Mouse (Mus musculus) hindbrain, postnatal 0 days (tissue): ENCODE data around the gene Ltbp1. TPM values are rescaled to one million over a fixed set of nuclear protein-coding genes. Genes with fewer than 3 reads are reported as not detected.
A peak's percentile ranks its signal among the peaks of the same experiment; 100 is the strongest.
"Not testable (repeated sequence)": the region's sequence is repeated elsewhere in the genome, so short reads cannot be mapped to it uniquely, and the experiment has no call there.

Experiments
- ATAC-seq: fragments of 200-750 bp; cut with Nextera tagmentation; 2 replicates; pipeline ENCODE4 v1.8.0; 2017; ENCODE audit warnings: mild to moderate bottlenecking, moderate TSS enrichment, moderate library complexity
- DNase-seq: peaks from one replicate; pipeline ENCODE4 v3.0.0-alpha.2; 2015; ENCODE audit warnings: low spot score
- H3K27ac ChIP-seq: fragments of 300-500 bp; sonication (generic); 2 replicates; pipeline ENCODE4 v1.5.1; 2014; ENCODE audit warnings: mild to moderate bottlenecking
- H3K27me3 ChIP-seq: fragments of 300-500 bp; sonication (generic); 2 replicates; pipeline ENCODE4 v1.6.1; 2014; ENCODE audit warnings: low read length, mixed read lengths; ENCODE audit not compliant: insufficient read depth
- H3K36me3 ChIP-seq: fragments of 300-500 bp; sonication (generic); 2 replicates; pipeline ENCODE4 v1.6.1; 2014; ENCODE audit warnings: low read length, mixed read lengths; ENCODE audit not compliant: insufficient read depth
- H3K4me1 ChIP-seq: fragments of 300-500 bp; sonication (generic); 2 replicates; pipeline ENCODE4 v1.6.1; 2014; ENCODE audit warnings: antibody characterized with exemption, low read length, mixed read lengths; ENCODE audit not compliant: insufficient read depth
- H3K4me2 ChIP-seq: fragments of 300-500 bp; sonication (generic); 2 replicates; pipeline ENCODE4 v1.6.1; 2014; ENCODE audit warnings: low read depth, mild to moderate bottlenecking, low read length, moderate library complexity, mixed read lengths
- H3K4me3 ChIP-seq: fragments of 300-500 bp; sonication (generic); 2 replicates; pipeline ENCODE4 v1.5.1; 2014; ENCODE audit warnings: low read length
- H3K9ac ChIP-seq: fragments of 300-500 bp; sonication (generic); replicated peaks from 2 replicates; pipeline ENCODE4 v1.6.1; 2014; ENCODE audit warnings: mild to moderate bottlenecking, low read length, moderate library complexity, mixed read lengths
- H3K9me3 ChIP-seq: fragments of 300-500 bp; sonication (generic); 2 replicates; pipeline ENCODE4 v1.6.1; 2016; ENCODE audit warnings: low read length, mixed read lengths
- CTCF ChIP-seq: IDR thresholded peaks from 2 replicates; pipeline ENCODE4 v1.5.1; 2016; ENCODE audit warnings: antibody characterized with exemption, control low read depth, low read depth
- WGBS: fragments of 180-500 bp; shearing (Covaris S2); extraction: QIAGEN DNeasy Blood & Tissue Kit; methylation state at CpG from one replicate; pipeline ENCODE4 v1.1.7; 2014; 5-methylcytosine and 5-hydroxymethylcytosine counted together
- polyA plus RNA-seq: library from polyadenylated mRNA; unstranded; fragments of >200 nt; fragmentation: Nextera tagmentation; extraction: Ambion mirVana; gene quantifications from 2 replicates; pipeline ENCODE4 v1.2.1, GENCODE M21; 2015
- total RNA-seq: library from RNA; depleted of rRNA; stranded (reverse); fragments of >200 nt; gene quantifications from 2 replicates; pipeline ENCODE4 v1.2.3, GENCODE M21; 2014

Gene Ltbp1
- total and polyA plus RNA-seq, 2 experiments from 2014 or later: 1.7 to 5.0 TPM

DNA sequence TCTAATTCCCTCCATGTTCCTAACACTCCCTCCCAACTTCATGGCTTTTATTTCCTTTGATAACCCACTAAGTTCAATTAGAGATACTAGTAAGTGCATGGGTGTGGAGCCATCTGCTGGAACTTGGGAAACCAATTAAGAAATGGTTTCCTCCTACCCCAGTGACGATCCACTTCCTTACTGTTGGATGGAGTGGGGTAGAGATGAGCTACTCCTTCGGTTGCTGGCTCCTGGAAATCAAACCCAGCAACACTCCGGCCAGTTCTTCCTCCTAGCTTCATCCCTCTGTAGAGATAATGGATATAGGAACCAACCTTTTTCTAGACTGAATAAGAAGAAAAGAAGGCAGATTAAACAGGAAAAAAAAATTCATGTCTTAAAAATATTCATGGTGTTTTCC lies 113.5 kb downstream of the Ltbp1 start:
- Histone ChIP-seq H3K9me3 (no peaks in the 10 kb centered on the region), H3K4me2 (no peak overlapping the region), H3K27ac (no peak overlapping the region), H3K4me1 (no peaks in the 10 kb centered on the region), H3K27me3 (no peaks in the 10 kb centered on the region), H3K4me3 (no peak overlapping the region), H3K36me3 (no peaks in the 10 kb centered on the region), H3K9ac (no peak overlapping the region)
- TF ChIP-seq CTCF: no peak
- DNase-seq: no peak
- 88% methylated on average over 3 of the region's 3 CpGs for WGBS
- no peak for ATAC-seq

DNA sequence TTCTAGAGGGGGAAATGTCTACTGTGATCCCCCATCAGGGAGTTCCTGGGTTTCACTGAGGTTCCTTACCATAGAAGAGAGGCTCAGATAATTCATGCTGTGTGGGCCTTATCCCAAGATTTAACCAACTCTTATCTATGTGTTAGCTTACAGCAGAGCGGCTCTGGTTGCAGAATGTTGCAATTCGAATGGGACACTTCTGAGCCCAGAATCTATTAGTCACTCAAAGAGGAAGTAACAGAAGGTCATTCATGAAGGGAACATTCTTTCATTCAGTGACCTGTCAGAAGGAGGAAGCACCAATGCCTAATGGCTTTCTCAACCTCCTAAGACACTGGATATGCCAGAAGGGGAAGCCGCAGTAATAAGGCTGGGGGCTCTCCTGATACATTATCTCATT lies 114.1 kb downstream of the Ltbp1 start:
- WGBS: 67% methylated on average over 3 of the region's 3 CpGs
- DNase-seq (peak; percentile 6), ATAC-seq (0 out of 2 replicates have a peak, but pooled peaks have one; percentile 35)
- no peak for TF ChIP-seq CTCF
- no peak overlapping the region for H3K4me3 ChIP-seq
- H3K27me3 ChIP-seq: no peaks in the 10 kb centered on the region
- no peaks in the 10 kb centered on the region for H3K36me3 ChIP-seq
- no peak overlapping the region for H3K27ac ChIP-seq
- H3K9me3 ChIP-seq: no peaks in the 10 kb centered on the region
- H3K4me1 ChIP-seq: no peaks in the 10 kb centered on the region
- no peak overlapping the region for H3K4me2 ChIP-seq
- no peak overlapping the region for H3K9ac ChIP-seq

DNA sequence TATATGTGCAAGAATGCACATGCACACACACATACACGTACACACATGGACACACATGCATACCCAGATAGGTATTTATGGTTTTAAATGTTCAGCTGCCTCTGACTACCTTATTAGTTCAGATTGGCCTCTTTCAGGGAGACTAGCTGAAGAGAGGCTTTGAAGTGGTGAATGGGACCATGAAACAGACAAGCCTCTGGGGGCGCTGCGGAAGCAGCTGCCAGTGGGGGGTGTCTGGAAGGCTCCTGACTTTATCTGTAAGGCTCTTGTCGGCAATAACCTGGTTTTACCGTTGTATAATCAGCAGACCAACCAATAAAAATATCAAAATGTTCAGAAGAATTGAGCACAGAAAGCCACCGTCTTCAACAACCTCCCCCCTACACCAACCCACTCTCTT lies 114.7 kb downstream of the Ltbp1 start:
- Histone ChIP-seq H3K36me3 (no peaks in the 10 kb centered on the region), H3K27ac (no peak overlapping the region), H3K9me3 (no peaks in the 10 kb centered on the region), H3K27me3 (no peaks in the 10 kb centered on the region), H3K9ac (no peak overlapping the region), H3K4me1 (no peaks in the 10 kb centered on the region), H3K4me3 (no peak overlapping the region), H3K4me2 (no peak overlapping the region)
- WGBS: 53% methylated on average over 6 of the region's 6 CpGs
- ATAC-seq (no peak), DNase-seq (peak; percentile 34)
- 0 out of 2 replicates have a peak, but pooled peaks have one; percentile 16 for TF ChIP-seq CTCF

DNA sequence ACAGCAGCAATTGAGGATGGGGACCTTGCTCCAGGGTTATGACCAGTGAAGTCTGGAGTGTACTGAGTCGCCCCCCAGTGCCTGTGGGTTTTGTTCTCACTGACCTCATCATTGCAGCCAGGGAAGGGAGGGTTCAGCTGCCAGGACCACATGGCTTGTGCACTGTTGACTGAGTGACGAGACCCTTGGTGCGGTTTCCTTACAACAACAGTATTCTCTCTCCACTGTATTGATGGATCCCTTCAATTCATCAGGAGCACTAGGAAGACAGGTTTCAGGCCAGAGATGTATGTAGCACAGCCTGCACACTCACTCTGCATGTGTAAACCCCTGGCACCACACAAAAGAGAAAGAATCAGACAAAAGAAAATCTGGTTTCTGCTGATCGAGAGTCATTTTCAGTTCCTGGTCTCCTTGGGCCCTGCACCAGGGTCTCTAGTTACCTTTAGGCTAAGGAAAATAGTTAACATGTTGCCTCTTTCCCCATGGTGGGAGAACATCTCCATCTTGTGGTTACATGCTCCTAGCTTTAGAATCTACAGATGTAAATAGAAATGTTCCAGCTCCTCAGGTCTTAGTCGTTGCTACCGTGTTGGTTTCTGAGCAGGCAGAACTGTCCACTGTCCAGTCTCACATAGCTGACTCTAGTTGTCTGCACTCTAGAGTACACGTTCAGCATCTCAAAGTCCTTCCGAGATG lies 117.4 kb downstream of the Ltbp1 start:
- Histone ChIP-seq H3K9me3 (no peaks in the 10 kb centered on the region), H3K27ac (no peak overlapping the region), H3K4me2 (no peak overlapping the region), H3K4me1 (no peaks in the 10 kb centered on the region), H3K27me3 (no peaks in the 10 kb centered on the region), H3K36me3 (no peaks in the 10 kb centered on the region), H3K9ac (no peak overlapping the region), H3K4me3 (no peak overlapping the region)
- TF ChIP-seq CTCF: peak; percentile 55
- WGBS: 74% methylated on average over 8 of the region's 8 CpGs
- DNase-seq (peak; percentile 28), ATAC-seq (no peak)

DNA sequence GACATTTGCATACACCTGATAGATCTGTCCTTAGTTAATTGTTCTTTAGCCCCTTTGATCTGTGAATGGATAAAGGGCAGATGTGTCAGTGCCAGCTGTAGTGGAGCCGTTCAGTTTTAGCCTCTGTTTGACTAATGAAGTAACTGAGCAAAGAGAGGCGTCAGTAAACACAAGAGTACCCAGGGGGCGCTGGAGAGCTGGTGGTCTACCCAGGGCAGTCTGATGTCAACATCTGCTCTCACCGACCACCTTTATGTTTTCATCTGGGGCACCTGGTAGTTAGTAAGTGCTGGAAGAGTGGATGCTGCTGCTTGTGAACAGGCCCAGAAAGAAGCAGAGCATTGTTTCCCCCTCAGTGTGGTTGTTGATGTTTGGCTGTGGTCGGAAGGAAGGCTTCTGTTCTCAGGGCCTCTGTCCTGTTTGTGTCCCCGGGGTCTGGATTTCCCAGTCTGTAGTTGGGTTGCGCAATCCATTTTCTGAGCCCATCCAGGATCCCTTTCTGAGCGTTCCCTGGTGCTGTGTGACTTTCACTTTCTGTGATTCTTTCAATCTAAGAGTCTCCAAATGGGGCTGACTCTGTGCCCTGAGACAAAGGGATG lies 123.1 kb downstream of the Ltbp1 start:
- WGBS: 64% methylated on average over 8 of the region's 8 CpGs
- Histone ChIP-seq H3K9ac (no peak overlapping the region), H3K9me3 (no peaks in the 10 kb centered on the region), H3K27ac (no peak overlapping the region), H3K4me1 (no peaks in the 10 kb centered on the region), H3K4me3 (no peak overlapping the region), H3K27me3 (no peaks in the 10 kb centered on the region), H3K36me3 (no peaks in the 10 kb centered on the region), H3K4me2 (no peak overlapping the region)
- no peak for DNase-seq
- TF ChIP-seq CTCF: peak; percentile 44
- ATAC-seq: no peak

DNA sequence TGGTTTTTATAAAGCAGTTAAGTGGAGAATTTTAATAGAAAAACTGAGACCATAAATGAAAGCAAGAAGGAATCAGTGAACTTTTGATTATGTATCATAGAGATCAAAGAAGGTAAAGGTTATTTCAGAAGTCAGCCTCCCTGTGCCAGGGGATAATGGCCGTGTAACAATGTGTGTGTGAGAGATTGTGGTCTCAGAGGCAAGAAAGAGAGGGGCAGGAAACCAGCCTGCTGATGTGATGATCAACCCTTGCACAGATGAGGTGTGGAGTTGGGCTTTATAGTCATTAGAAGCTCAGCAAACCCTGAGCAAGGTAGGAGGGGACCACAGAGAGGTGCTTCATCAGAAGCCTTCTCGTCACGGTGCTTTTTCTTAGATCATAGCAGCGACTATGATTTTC lies 128.6 kb downstream of the Ltbp1 start:
- WGBS: 87% methylated on average over 4 of the region's 4 CpGs
- no peaks in the 10 kb centered on the region for H3K36me3 ChIP-seq
- no peak overlapping the region for H3K9ac ChIP-seq

DNA sequence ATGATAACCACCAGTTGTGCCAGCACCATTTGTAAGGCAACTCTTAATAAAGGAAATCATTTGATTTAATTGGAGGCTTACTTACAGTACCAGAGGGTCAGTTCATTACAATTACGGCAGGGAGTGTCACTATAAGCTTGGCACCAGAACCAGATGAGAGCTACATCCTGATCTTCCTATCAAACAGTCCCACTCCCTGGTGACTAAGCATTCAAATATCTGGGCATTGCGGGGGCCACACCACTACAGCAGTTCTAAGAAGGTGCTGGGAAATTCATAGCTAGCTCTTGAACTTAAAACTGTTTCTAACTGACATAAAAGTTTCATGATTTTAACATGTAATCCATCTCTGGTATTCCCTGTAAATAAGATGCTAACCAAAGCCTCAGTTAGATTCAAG lies 134.4 kb downstream of the Ltbp1 start:
- Histone ChIP-seq H3K4me2 (no peak overlapping the region), H3K4me3 (no peak overlapping the region), H3K4me1 (no peaks in the 10 kb centered on the region), H3K36me3 (no peaks in the 10 kb centered on the region), H3K9ac (no peak overlapping the region), H3K27me3 (no peaks in the 10 kb centered on the region), H3K9me3 (no peaks in the 10 kb centered on the region), H3K27ac (no peak overlapping the region)
- DNase-seq (no peak), ATAC-seq (no peak)
- WGBS: 88% methylated on average over 2 of the region's 2 CpGs
- no peak for TF ChIP-seq CTCF

More for the DNA sequence above, 128.6 kb downstream of the Ltbp1 start:
- H3K9me3 ChIP-seq: no peaks in the 10 kb centered on the region
- no peak overlapping the region for H3K4me2 ChIP-seq
- no peak overlapping the region for H3K4me3 ChIP-seq
- H3K27me3 ChIP-seq: no peaks in the 10 kb centered on the region
- H3K4me1 ChIP-seq: no peaks in the 10 kb centered on the region
- no peak for ATAC-seq
- no peak for TF ChIP-seq CTCF
- no peak for DNase-seq
- H3K27ac ChIP-seq: no peak overlapping the region

DNA sequence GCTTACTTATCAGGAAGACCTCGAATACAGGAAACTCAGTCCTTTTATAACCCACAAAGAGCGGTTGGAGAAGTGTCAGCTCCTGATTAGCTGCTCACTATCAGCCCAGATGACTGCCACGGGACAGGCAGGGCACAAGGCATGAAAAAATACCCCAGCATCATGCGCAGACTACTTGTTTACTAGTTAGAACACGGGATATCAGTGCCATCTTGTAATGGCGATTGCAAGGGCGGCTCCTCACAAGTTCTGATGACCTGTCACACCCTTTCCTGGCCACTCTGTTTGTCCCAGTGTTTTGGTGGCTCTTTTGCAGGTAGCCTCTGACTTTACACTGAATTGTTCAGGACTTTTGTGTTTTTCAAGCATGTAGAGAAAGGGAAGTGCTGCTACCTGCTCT lies 137.5 kb downstream of the Ltbp1 start:
- not testable (repeated sequence) for H3K4me1 ChIP-seq
- 91% methylated on average over 7 of the region's 7 CpGs for WGBS

More for the DNA sequence above, 137.5 kb downstream of the Ltbp1 start:
- not testable (repeated sequence) for H3K4me2 ChIP-seq, ATAC-seq, H3K36me3 ChIP-seq, H3K9ac ChIP-seq, H3K4me3 ChIP-seq, H3K27me3 ChIP-seq, DNase-seq, H3K27ac ChIP-seq, H3K9me3 ChIP-seq
